Mouse (Mus musculus) 3134 (cell line): ENCODE data around the gene Mcu.

Experiments
- DNase-seq: peaks from one replicate; pipeline ENCODE4 v3.0.0-alpha.2; 2011; ENCODE audit warnings: low spot score; ENCODE audit not compliant: insufficient read length; ENCODE audit errors: extremely low read depth

Mcu gene

DNA sequence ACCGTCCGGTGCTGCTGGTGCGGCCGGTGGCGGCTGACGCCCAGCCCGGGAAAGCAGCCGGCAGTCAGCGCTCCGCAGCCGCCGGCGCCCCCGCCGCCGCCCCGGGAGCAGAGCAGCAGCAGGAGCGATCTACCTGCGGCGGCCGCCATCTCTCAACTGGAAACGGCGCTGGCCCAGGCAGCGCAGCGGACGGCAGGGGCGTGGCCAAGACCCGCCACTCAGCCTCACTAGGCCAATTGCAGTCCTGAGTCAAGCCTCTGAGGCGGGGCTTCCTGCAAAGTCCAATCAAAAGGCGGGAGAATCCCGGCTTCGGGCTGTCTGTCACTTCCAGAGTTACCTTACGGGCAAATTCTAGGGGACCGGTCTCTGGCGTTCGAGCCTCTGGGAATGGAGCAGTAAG is at the start of gene Mcu:
Gene Mcu (minus strand): TSS at position 171 of the 400 bp plus-strand sequence.
- peak; percentile 94 for DNase-seq

DNA sequence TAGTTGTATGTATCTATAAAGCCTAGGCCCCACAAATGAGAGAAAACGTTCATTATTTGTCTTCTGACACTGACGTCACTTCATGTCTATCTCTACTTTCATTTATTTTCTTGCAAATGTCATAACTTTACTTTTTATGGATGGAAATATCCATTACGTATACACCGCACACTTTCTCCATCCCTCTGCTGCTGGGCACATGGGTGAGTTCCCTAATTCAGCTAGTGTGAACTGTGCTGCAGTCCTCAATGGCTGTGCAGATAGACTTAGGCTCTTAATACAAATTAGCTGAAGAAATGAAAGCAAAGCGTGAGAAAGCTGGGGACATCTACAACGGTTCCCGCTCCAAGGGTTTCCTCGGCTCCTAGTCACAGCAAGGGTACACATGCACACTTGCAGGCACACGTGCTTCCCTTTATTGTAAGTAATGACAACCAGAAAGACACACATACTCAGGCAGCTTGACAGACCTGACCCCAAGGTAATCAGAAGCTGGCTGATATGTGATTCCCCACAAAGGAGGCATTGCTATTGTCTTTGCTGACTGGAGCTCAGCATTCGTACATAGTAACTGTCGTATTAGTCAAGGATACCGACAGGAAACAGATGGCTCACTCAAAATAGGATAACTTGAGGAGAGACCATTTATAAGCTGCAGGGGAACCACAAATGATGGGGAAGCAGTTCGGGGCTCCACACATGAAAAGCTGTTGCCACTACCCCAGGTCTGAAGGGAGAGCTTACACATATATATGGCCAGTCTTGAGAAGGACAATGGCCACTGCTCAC is 49.2 kb upstream of the Mcu start:
- no peak for DNase-seq

- no peak for DNase-seq
These were observed 48.3 kb upstream of the Mcu start for GRCm38 (mm10) chr10:59664765-59665164.

DNA sequence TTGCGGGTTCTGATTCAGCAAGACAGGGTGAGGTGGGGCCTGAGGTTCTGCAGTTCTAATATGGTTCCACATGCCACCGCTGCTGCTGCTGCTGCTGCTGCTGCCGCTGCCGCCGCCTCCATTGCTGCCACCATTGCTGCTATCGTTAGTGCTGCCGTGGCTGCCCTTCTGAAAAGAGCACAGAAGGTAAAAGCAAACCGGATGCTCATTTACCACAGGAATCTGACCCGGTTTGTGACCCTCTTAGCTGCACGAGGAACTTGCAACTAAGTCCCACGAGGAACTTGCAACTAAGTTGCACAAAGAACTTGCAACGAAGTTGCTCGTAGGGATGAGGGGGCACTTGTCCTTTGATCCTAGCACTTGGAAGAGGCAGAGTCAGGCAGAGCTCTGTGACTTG is 40.3 kb upstream of the Mcu start:
- DNase-seq = peak; percentile 21

DNA sequence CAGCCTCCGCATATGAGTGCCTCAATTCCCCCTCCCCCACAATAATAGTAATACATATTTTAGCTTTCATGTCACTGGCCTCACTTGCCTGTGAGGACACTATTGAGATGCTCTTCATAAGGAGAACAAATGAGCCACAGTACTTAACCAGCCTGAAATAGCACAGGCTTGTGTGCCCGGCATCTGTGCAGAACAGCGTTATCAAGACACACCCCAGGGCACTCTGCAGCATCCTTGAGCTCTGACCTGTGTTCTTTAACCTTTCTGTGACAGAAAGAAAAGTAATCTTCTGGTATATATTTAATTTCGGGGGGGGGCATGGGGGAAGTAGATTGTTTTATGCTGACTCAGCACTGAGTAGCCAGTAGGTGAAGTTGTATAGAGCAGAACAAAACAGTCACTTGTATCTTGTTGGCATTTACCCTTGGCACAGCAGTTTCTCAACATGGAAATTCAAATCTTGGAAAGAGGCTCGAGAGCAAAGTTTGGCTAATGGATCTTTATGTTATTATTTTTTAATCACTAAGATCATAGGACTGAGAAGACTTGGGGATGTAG is 30.4 kb upstream of the Mcu start:
- DNase-seq = no peak

GRCm38 (mm10) chr10:59645153-59645552 is 28.7 kb upstream of the Mcu start:
- DNase-seq = no peak

DNA sequence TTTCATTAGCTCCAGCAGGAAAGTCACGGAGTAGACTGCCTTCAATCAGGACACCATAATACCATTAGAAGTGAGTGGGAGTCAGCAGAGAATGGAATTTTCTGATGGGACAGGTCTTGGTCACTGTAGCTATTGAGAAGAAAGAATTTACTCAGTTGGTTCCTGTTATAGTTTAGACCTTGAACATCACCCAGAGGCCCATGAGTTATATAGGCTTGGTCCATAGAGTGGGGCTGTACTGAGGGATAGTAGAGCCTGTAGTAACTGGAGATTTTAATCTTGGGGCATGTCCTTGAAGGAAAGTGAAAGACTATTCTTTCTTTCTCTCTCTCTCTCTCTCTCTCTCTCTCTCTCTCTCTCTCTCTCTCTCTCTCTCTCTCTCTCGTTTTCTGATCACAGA is 28.2 kb upstream of the Mcu start:
- no peak for DNase-seq

GRCm38 (mm10) chr10:59643645-59644044 is 27.2 kb upstream of the Mcu start:
- DNase-seq = no peak

GRCm38 (mm10) chr10:59642659-59643377 is 26.3 kb upstream of the Mcu start:
- DNase-seq = peak; percentile 57

DNA sequence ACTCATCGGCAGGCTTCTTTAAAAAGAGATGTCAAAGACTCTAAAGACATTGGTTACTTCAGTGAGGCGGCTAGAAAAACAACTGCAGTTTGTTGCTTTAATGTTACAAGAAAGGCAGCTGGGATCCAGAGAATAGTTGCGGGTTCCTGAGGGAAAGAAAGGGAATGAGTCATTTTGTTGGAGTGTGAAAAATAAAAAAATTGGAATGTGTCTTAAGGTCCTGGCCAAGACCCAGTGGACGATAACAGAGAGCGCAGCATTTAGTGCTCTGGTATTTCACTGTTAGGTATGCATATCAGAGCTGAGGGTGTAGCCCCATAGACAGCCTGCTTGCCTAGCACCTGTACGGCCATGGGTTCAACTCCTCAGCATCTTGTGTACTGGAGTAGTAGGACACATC is 22.1 kb upstream of the Mcu start:
- DNase-seq = peak; percentile 62

GRCm38 (mm10) chr10:59637596-59638124 is 21.2 kb upstream of the Mcu start:
- DNase-seq = no peak

DNA sequence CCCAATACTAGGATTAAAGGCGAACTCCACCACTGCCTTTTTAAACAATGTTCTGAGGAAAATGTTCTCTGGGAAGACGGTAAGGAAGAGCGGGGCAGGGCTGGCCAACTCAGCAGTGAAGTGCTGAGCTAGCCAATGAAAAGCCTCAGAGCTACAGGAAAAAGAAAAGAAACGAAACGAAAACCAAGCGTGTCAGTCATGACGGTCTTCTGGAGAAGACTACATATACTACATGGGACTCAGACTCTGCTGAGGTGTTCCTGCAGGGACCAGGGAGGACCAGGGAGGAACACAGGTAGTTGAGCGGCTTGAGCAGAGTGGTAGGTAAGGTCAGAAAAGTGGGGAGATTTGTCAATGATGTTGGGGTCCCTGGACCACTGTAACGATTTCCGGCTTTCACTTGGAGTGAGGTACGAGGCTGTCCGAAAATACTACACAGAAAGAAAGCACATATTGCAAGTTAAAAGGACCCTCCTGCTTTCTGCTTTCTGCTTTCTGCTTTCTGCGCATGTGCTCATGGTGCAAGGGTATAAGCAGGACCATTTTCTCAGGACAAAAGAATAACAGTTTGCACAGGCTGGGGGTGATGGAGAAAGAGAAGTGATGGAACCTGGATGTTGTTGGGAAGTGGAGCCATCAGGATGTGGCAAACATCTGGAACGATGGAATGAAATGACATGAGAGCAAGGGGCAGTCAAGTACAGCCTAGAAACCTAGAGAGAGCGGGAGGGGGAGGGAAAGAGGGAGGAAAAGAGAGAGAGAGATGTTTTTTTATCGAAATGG is 20.4 kb upstream of the Mcu start:
- DNase-seq = no peak

DNA sequence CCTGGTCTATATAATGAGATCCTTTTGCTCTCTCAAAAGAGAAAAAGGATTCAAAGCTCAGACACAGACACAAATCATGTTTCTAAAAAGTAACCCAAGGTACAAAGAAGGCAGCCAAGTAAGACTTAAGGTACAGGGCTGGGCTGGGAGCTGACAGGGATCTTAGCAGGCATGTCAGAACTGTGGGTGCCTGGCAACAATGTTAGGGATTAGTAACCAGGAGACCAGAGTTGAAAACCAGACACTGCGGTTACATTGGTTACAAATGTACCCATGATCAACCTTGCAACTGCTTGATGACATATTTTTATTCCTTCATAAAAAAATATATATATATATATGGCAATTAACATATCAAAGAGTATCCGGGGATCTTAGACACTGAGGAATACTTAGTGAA is 19.6 kb upstream of the Mcu start:
- DNase-seq = no peak

- no peak for DNase-seq
These were observed 13.0 kb upstream of the Mcu start for GRCm38 (mm10) chr10:59629506-59629782.

DNA sequence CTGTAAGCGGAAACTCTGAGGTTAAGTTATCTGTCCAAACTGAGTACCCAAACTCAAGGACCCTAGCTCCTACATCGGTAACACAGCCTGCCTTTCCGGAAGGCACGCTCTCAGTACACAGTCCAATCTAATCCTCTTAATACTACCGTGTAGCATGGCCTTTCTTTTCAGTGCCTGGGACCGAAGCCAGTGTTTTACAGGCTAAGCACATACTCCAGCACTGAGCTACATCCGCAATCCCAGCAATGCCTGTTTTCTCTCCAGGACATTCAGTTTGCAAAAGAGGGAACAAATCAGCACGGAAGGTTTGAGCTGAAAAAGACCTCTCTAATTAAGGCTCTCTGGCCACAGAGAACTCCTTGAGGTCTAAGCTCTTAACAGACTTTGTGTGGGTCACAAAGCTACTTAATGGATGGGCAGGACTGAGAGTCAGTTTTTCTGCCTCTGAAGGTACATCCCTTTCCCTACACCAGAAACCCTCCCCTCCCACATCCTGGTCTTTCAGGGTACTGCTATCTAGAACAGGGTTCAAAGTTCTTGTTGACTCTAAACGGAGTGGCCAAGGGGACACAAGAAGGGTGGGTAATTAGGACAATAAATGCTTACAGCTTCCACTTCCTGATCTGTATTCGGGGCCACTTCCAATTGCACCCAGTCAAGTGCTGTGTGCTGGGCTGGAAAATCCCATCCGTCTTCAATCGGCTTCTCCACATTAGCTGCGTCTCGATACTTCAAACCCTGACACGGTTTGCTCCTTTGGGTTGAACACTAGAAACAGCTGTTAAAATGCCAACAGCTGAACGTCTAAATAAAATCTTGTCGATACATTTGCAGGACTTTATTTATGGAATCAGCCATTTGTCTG is 12.4 kb upstream of the Mcu start:
- DNase-seq = no peak

DNA sequence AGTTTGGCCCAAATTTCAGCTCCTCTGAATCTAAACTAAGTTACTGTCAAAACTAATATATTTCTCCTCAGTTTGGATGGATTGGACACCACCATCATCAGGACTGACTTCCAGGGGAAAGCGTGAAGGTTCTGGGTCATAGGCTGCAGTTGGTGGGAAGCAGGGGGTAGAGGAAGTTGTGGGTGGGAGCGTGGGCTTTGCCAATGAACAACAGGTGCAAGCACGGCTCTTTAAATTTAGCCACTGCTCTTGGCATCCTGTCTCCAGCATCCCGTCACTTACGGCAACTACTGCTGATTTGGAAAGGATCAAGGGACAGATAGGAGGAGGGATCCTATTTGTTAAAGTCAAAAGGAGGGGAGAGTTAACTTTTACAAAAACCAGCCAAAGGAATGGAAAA is 7.0 kb upstream of the Mcu start:
- no peak for DNase-seq

GRCm38 (mm10) chr10:59621355-59621754 is 4.9 kb upstream of the Mcu start:
- no peak for DNase-seq

DNA sequence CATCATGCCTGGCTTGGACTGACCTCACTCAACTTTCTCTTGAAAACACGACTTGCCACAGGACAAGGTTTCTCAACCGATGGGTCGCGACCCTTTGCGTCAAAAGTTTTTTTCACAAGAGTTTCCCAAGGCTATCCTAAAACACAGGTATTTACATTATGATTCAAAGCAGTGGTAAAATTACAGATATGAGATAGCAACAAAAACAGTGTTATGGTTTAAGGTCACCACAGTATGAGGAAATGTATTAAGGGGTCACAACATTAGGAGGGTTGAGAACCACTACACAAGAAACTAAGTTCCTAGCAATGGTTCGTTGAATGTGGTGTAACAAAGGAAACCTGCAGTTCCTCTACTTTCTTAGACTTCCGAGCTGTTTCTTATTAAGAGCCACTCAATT is 1.3 kb upstream of the Mcu start:
- DNase-seq = no peak

DNA sequence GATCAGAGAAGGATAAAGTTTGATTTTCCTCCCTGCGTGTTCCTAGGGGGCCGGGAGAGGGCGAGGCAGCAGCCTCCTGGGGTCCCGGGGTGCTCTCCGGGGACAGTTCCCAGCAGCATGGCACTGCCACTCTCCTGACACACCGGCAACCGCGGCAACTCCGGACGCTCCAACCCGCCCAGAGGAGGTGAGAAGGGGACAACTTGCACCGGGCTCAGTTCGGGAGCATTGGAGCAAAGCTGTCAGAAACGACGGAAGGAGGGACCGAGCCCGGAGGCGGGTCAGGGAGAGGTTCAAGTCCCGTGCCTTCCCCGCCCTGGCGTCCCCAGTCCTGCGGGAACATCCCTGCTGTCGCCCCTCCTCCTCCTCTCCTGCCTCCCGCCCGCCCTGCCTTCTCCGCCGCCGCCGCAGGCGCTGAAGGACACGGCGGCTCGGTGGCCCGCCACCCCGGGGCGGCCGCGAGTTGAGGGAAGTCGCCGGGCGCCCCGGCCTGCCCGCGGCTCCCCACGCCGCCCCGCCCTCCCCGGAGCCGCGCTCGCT is 441 bp downstream of the Mcu start, which contains the start of gene Gm10322:
Gene Gm10322 (plus strand): TSS at position 83 of the 540 bp plus-strand sequence.
- DNase-seq = peak; percentile 82

GRCm38 (mm10) chr10:59615411-59615810 is 1.1 kb downstream of the Mcu start:
- no peak for DNase-seq
